Mouse (Mus musculus) forebrain, embryonic 10.5 days (tissue): ENCODE measurements around the gene Fam129a. TPM values are rescaled to one million over a fixed set of nuclear protein-coding genes. Genes with fewer than 3 reads are reported as not detected.

Experiments
- DNase-seq: peaks from one replicate; pipeline ENCODE4 v3.0.0-alpha.2; 2017; ENCODE audit warnings: low spot score; ENCODE audit errors: extremely low spot score
- H3K27ac ChIP-seq: fragments of 300-500 bp; sonication (generic); 2 replicates; pipeline ENCODE4 v1.5.1; 2016; ENCODE audit warnings: mild to moderate bottlenecking
- H3K27me3 ChIP-seq: fragments of 300-500 bp; sonication (generic); 2 replicates; pipeline ENCODE4 v1.6.1; 2016; ENCODE audit warnings: mild to moderate bottlenecking; ENCODE audit not compliant: poor library complexity, severe bottlenecking
- H3K36me3 ChIP-seq: fragments of 300-500 bp; sonication (generic); replicated peaks from 2 replicates; pipeline ENCODE4 v1.6.1; 2016; ENCODE audit warnings: mild to moderate bottlenecking, moderate library complexity
- H3K4me1 ChIP-seq: fragments of 300-500 bp; sonication (generic); 2 replicates; pipeline ENCODE4 v1.6.1; 2016
- H3K4me3 ChIP-seq: fragments of 300-500 bp; sonication (generic); 2 replicates; pipeline ENCODE4 v1.5.1; 2016; ENCODE audit warnings: mild to moderate bottlenecking, moderate library complexity
- H3K9me3 ChIP-seq: fragments of 300-500 bp; sonication (generic); 2 replicates; pipeline ENCODE4 v1.6.1; 2016; ENCODE audit warnings: mild to moderate bottlenecking, moderate library complexity
- WGBS: fragments of 180-500 bp; shearing (Covaris S2); methylation state at CpG from one replicate; pipeline ENCODE4 v1.1.7; 2016; 5-methylcytosine and 5-hydroxymethylcytosine counted together
- polyA plus RNA-seq: library from polyadenylated mRNA; unstranded; fragments of >200 nt; fragmentation: Nextera tagmentation; extraction: Ambion mirVana; gene quantifications from 2 replicates; pipeline ENCODE4 v1.2.1, GENCODE M21; 2016

Gene Fam129a
- polyA plus RNA-seq, 1 experiment from 2014 or later = 0.46 TPM

DNA sequence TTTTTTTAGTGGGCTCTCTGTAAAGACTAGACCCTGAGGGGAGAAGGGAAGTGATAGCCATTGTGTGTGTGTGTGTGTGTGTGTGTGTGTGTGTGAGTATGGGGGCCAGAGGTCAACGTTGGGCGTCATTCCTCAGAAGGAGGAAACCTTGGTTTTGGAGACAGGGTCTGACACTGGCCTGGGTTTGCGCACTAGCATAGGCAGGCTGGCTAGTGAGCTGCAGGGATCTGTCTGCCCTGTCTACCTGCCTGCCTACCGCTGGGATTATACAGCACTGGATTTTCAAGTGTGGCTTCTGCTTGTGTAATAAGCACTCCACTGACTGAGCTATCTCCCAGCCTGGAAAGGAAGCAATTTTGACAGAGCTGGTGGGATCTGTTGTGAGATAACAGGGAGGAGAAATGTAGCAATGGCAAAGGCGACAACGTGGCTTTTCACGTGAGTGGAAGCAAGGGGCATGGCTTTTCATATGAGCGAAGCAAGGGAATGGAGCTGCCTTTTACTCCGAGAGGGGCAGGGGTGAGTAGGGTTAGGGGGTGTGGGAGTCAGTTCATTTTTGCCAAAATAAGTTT, 66.5 kb downstream of the Fam129a start:
- H3K36me3 ChIP-seq = no peaks in the 10 kb centered on the region
- H3K27ac ChIP-seq = no peak overlapping the region
- no peaks in the 10 kb centered on the region for H3K27me3 ChIP-seq
- H3K4me3 ChIP-seq = no peak overlapping the region
- 89% methylated on average over 9 of the region's 9 CpGs for WGBS
- H3K9me3 ChIP-seq = peaks cover 3% of the 10 kb centered on the region; the same call in 1 of the 2 replicates
- no peaks in the 10 kb centered on the region for H3K4me1 ChIP-seq
- DNase-seq = no peak

DNA sequence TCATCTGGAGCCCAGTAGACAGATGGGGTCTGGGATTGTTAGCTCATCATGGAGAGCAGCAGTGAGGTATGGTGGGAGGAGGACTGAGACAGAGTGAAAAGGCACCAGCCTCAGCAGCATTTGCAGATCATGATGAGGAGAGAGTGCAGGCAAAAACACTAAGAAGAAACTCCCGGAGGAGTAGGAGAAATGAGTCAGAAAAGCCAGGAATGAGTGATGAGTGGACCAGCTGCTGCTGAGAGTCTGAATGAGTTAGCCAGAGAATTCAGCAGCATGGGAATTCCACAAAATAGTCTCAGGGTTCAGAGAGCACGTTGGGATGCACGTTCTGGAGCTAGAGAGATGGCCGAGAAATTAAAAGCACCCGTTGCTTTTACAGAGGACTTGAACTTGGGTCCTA, 67.4 kb downstream of the Fam129a start:
- H3K36me3 ChIP-seq = no peaks in the 10 kb centered on the region
- H3K27ac ChIP-seq = no peak overlapping the region
- H3K9me3 ChIP-seq = no peaks in the 10 kb centered on the region
- H3K4me3 ChIP-seq = no peak overlapping the region
- no peaks in the 10 kb centered on the region for H3K27me3 ChIP-seq
- DNase-seq = no peak
- no peaks in the 10 kb centered on the region for H3K4me1 ChIP-seq
- WGBS = 88% methylated on average over 5 of the region's 5 CpGs

DNA sequence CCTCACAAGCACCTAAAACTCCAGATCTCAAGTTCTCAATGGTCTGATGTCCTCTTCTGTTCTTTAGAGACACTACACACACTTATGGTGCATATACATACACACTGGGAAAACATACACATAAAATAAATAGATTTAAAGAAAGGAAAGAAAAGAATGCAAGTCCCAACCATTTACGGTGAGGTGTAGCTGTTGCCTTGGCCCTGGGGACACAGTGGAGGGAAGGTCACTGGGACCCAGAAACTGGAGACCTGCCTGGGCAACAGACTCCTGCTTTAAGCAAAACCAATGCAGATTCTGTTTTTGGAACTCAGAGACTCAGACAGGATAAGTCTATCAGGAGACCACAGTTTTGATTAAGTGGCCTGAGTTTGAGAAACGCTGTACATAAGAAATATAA, 67.8 kb downstream of the Fam129a start:
- no peaks in the 10 kb centered on the region for H3K9me3 ChIP-seq
- H3K4me1 ChIP-seq = no peaks in the 10 kb centered on the region
- H3K36me3 ChIP-seq = no peaks in the 10 kb centered on the region
- WGBS = 96% methylated on average over 2 of the region's 2 CpGs
- DNase-seq = no peak
- no peaks in the 10 kb centered on the region for H3K27me3 ChIP-seq
- H3K4me3 ChIP-seq = no peak overlapping the region
- H3K27ac ChIP-seq = no peak overlapping the region

DNA sequence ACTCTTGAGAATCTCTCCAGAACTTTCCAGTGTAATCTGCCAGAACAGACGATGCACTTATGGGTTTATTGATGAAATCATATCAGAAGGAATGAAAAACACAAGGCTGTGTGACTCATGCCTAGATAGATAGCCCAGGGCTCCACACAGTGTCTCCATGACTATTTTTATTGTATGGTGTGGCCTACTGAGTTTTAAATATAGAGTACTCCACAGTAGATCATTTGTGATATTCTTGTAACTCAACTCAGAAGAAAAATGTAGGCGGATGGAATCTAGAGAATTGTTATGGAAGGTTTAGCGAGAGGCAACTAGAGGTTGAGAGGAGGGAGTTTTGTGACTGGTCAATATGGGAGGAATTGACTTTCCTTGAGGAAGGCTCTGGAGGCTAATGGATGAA, 75.4 kb downstream of the Fam129a start:
- no peaks in the 10 kb centered on the region for H3K27me3 ChIP-seq
- H3K27ac ChIP-seq = no peak overlapping the region
- H3K4me1 ChIP-seq = no peaks in the 10 kb centered on the region
- H3K9me3 ChIP-seq = no peaks in the 10 kb centered on the region
- WGBS = 92% methylated on average over 3 of the region's 3 CpGs
- no peaks in the 10 kb centered on the region for H3K36me3 ChIP-seq
- no peak for DNase-seq
- H3K4me3 ChIP-seq = no peak overlapping the region

DNA sequence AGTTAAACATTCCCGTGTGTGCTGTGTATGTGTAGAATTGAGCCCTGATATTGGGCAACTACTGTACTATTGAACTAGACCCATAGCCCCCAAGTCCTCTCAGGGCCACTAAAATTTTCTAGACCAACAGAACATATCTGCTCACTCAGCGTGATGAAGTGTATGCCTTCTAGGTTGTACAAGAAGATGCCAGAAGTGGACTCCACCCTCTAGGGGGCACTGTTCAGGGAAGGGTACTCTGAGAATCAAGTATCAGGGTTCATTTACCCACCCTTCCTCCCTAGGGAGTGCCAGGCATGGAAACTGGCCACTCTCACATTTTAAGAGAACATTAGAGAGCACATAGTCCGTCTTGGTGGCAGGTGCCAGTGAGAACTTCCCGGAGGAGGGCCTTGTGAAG, 77.1 kb downstream of the Fam129a start:
- no peaks in the 10 kb centered on the region for H3K9me3 ChIP-seq
- no peak overlapping the region for H3K4me3 ChIP-seq
- WGBS = 87% methylated on average over 4 of the region's 4 CpGs
- no peaks in the 10 kb centered on the region for H3K36me3 ChIP-seq
- H3K27ac ChIP-seq = no peak overlapping the region
- no peak for DNase-seq
- H3K27me3 ChIP-seq = no peaks in the 10 kb centered on the region
- H3K4me1 ChIP-seq = no peaks in the 10 kb centered on the region

DNA sequence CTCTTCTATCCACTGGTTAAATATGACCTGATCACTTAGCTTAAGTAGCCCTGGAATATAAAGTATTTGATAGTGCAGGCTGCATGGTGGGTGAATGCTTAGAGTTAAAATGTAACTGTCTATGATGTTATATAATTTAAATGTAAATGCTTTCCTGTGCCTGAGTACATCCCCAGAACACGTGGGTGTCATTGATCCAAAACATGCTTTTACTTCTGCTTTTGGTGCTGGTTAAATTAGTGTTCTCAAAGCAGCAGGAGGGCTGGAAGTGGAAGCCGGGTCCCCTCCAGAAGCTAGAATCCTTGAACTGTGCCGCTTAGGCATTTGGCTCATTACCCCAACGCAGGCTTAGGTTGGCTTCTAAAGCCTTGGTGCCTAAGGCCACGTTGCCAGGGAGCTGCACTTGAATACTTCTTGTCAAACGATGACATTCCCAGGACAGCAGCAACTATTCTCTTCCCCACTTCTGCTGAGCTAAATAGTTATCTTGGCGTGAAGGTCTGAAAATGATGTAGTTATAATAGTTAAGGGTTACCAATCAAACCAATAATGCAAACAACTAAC, 86.1 kb downstream of the Fam129a start:
- H3K4me1 ChIP-seq = 0 out of 2 replicates have a peak, but pooled peaks cover 6% of the 10 kb centered on the region
- DNase-seq = peak; percentile 24
- no peaks in the 10 kb centered on the region for H3K27me3 ChIP-seq
- no peak overlapping the region for H3K27ac ChIP-seq
- WGBS = 61% methylated on average over 7 of the region's 7 CpGs
- H3K36me3 ChIP-seq = no peaks in the 10 kb centered on the region
- no peak overlapping the region for H3K4me3 ChIP-seq
- H3K9me3 ChIP-seq = no peaks in the 10 kb centered on the region

DNA sequence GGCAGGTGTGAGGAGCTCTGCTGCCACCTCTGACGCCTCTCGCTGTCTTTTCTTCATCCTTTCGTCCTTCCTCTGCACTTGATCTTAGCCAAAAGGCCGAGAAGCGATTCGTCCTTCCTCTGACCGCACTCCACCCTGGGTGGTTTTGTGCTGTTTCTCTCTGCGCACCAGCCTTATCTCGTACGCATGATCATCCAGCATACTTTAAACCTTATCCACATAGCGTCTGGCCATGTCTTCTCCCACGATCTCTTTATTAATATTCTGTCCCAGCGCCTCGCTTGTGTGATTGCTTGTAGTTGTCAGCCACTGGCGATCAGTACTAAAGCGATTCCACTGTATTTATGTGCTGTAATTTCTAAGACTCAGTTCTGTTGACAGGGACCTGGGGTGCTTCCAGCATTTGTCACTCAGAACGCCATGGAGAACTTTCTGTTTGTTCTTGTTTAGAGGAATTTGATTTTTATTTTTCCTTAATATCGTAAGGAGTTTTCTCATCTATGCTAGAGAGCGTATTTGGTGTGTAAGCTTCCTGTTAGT, 87.4 kb downstream of the Fam129a start:
- no peaks in the 10 kb centered on the region for H3K36me3 ChIP-seq
- H3K9me3 ChIP-seq = no peaks in the 10 kb centered on the region
- no peak for DNase-seq
- 0 out of 2 replicates have a peak, but pooled peaks cover 6% of the 10 kb centered on the region for H3K4me1 ChIP-seq
- H3K4me3 ChIP-seq = no peak overlapping the region
- H3K27me3 ChIP-seq = no peaks in the 10 kb centered on the region
- H3K27ac ChIP-seq = no peak overlapping the region
- 94% methylated on average over 19 of the region's 19 CpGs for WGBS

DNA sequence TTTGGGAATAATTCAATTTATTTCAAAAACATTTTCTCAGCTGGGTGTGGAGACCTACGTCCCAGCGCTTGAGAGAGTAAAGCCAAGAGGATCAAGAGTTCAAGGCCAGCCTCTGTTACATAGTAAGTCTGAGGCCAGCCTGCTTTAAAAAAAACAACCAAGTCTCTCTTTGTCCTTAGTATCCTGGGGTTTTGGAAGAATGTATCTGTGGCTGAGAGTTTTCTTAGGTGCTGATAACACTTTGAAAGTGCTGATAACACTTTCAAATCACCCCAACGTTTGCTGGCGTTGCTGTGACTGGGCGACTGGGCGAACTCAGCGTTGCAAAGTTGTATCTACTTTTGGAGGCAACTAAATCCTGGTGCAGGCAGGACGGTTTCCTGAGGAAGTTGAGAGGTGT, 88.7 kb downstream of the Fam129a start:
- Histone ChIP-seq H3K27me3 (no peaks in the 10 kb centered on the region), H3K27ac (no peak overlapping the region), H3K9me3 (no peaks in the 10 kb centered on the region), H3K36me3 (no peaks in the 10 kb centered on the region), H3K4me1 (0 out of 2 replicates have a peak, but pooled peaks cover 6% of the 10 kb centered on the region), H3K4me3 (no peak overlapping the region)
- 85% methylated on average over 8 of the region's 8 CpGs for WGBS
- DNase-seq = no peak

DNA sequence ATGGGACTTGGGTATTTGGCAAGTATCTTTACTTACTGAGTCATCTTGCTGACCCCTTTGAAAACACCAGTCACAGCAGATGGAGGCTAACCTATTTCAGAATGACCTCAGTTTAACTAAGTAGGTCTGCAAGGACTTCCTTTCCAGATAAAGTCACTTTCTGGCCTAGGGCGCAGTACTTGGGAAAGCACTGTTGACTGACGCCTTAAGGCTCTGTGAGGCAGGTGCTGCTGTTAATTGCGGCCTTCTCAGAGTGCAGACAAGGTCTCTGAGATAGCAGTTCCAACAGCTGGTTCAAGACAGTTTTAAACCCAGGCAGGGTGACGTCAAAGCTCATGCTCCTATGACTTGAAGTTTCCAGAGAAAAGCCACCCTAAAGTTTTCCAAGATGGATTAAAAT, 89.3 kb downstream of the Fam129a start:
- Histone ChIP-seq H3K4me1 (peaks cover 10% of the 10 kb centered on the region; the same call in 1 of the 2 replicates), H3K36me3 (no peaks in the 10 kb centered on the region), H3K4me3 (no peak overlapping the region), H3K27me3 (no peaks in the 10 kb centered on the region), H3K9me3 (no peaks in the 10 kb centered on the region), H3K27ac (no peak overlapping the region)
- WGBS = 92% methylated on average over 4 of the region's 4 CpGs
- DNase-seq = no peak

DNA sequence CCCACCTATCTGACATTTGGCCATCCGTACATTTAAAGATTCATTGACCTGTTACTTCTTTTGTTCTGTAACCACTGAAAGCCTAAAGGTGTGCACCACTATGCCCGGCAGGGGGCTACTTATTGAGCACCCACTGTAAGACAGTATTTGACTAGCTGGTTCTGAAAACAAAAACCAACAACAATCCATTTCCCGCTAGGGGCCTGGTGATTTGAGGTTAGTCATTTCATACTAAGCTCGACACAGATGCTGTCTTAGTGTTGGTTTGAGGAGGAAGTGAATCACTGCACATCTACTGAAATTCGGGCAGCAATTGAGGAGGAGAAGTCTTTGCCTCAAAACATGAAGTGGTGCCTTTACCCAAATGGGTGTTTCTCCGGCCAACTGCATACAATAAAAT, 89.9 kb downstream of the Fam129a start:
- no peaks in the 10 kb centered on the region for H3K9me3 ChIP-seq
- no peak for DNase-seq
- WGBS = 89% methylated on average over 6 of the region's 6 CpGs
- peaks cover 12% of the 10 kb centered on the region; the same call in 1 of the 2 replicates for H3K4me1 ChIP-seq
- no peak overlapping the region for H3K4me3 ChIP-seq
- no peaks in the 10 kb centered on the region for H3K36me3 ChIP-seq
- no peak overlapping the region for H3K27ac ChIP-seq
- H3K27me3 ChIP-seq = no peaks in the 10 kb centered on the region

DNA sequence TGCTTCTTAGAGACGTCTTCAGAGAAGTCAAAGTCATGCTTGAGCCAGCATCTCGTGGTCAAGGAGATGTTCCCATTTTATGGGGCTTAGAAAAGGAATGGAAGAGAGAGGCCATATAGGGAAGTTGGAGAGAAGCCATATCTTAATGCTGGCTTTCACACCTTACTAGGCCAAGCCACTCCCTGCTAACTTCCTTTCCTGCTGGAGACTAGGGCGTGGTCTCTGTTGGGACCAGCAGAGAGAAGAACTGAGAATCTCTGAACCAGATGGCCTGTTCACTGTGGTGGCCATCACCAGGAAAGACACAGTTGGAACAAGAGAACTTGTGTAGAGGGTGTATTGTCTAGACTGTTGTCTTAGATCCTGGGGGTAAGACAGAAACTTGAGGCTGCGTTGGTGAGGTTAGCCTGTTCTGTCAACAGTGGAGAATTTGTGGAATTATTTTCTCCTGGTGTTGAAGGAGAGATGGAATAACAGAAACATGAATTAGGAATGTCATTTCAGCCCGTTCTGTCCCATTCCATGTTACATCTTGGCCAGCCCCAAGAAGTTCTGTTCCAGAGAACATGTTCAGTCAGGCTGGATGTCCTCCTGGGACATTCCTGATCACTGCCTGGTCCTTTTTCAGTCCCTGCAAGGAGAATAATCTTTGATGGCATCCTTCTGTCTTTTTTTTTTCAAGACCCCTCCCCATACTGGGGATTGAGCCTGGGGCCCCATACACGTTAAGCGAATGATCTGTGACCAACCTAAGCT, 90.9 kb downstream of the Fam129a start:
- 89% methylated on average over 7 of the region's 7 CpGs for WGBS
- Histone ChIP-seq H3K27me3 (no peaks in the 10 kb centered on the region), H3K36me3 (no peaks in the 10 kb centered on the region), H3K4me3 (no peak overlapping the region), H3K27ac (no peak overlapping the region), H3K4me1 (peaks cover 10% of the 10 kb centered on the region; the same call in 1 of the 2 replicates), H3K9me3 (no peaks in the 10 kb centered on the region)
- DNase-seq = no peak

DNA sequence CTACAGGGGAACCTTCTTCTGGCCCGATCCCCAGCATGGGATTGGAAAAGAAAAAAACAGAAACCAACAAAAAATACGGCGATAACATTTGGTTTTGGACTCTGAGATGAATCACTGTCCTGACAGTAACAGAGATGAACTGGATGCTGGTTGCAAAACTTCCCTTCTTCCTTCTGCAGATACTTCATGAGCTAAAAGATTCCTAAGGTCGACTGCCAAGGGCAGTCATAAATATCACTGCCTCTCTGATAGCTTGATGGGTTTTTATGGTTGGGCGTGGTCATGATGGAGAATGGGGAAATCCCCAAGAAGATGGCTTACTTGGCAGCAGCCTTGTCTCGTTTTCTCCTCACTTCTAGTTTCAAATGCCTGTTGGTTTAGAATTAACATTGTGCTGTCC, 92.0 kb downstream of the Fam129a start:
- H3K27me3 ChIP-seq = no peaks in the 10 kb centered on the region
- H3K36me3 ChIP-seq = no peaks in the 10 kb centered on the region
- H3K9me3 ChIP-seq = no peaks in the 10 kb centered on the region
- no peak overlapping the region for H3K4me3 ChIP-seq
- WGBS = 92% methylated on average over 6 of the region's 6 CpGs
- no peak overlapping the region for H3K27ac ChIP-seq
- peaks cover 6% of the 10 kb centered on the region; the same call in 1 of the 2 replicates for H3K4me1 ChIP-seq
- no peak for DNase-seq

DNA sequence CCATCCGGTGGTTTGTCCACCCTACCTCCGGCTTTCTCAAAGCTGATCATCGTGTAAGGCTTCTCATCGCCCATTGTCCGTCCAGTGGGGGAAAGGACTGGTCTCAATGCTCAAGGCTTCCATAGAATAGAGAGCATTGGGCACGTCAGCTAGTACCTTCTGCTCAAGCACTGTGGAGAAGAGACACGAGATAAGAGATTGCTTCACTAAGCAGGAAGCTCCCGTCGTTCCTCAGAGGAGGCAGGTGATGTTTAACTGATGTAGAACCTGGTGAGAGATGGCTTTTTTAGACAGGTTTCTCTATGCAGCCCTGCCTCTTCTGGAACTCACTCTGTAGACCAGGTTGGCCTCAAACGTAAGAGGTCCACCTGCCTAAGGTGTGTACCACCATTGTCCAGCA, 93.4 kb downstream of the Fam129a start:
- Histone ChIP-seq H3K9me3 (no peaks in the 10 kb centered on the region), H3K4me1 (peaks cover 9% of the 10 kb centered on the region; the same call in 1 of the 2 replicates), H3K4me3 (no peak overlapping the region), H3K36me3 (no peaks in the 10 kb centered on the region), H3K27me3 (no peaks in the 10 kb centered on the region), H3K27ac (no peak overlapping the region)
- WGBS = 94% methylated on average over 10 of the region's 10 CpGs
- DNase-seq = no peak
